In genomic region chr16:85347621-85348020, GRCm38 (mm10) we compare ENCODE assay signal across 19 mouse cellular contexts.
A peak's percentile ranks its signal among the peaks of the same experiment; 100 is the strongest.
DNase-seq lines count a peak whose midpoint lies in the region.
"Had no signal": no experiment of that assay in that cellular context is flagged by ENCODE, and none has a peak within 500 bp of the region (broad histone marks: within the 10 kb centered on the region; RNA-seq: fewer than 3 reads in every experiment).

No protein-coding gene starts in this region.

- peak; percentile 25 to 63 for DNase-seq in frontal cortex, adult 2 months (ENCODE audit: extremely low spot score in 1 of 2, low spot score in 1 of 2)
- no peak for DNase-seq in frontal cortex, postnatal 14 days (ENCODE audit: low spot score in 2 of 2)
- peak; percentile 3 to 10 for DNase-seq in left cerebral cortex, adult 18-20 months (ENCODE audit: low spot score in 2 of 2)
- no peak for DNase-seq in left cerebral cortex, postnatal 4 days
- DNase-seq in right cerebral cortex, postnatal 10 days (ENCODE audit: low spot score in 2 of 2) = peak; percentile 16 to 32
- no peak for DNase-seq in right cerebral cortex, postnatal 14 days
- peak; percentile 77 for DNase-seq in telencephalon, adult 2 months (ENCODE audit: low read depth, low spot score)
- no peak for DNase-seq in Muller cell, postnatal 12 days (ENCODE audit: inconsistent ontology term)
- DNase-seq: adrenal gland, adult 8-10 months; adrenal gland, postnatal 25 days; cerebellum, adult 11 months; cerebellum, adult 2 months; cerebellum, adult 9-11 months; cerebellum, postnatal 25 days; gastrocnemius, postnatal 10 days; gastrocnemius, postnatal 36 days; heart, adult 2 months; heart, postnatal 14 days; heart, postnatal 4 days had no signal

- intact Hi-C loops in left cerebral cortex, postnatal 4 days (cut with DNase I) = no loop called here

Comparison
In these comparisons a context has a peak if more than half of its experiments do, and no peak if none do; other contexts are left out.
1. DNase-seq: peak in frontal cortex, adult 2 months (2 of 2), left cerebral cortex, adult 18-20 months (2 of 2), right cerebral cortex, postnatal 10 days (2 of 2) and telencephalon, adult 2 months (single experiment); none in frontal cortex, postnatal 14 days (0 of 2), left cerebral cortex, postnatal 4 days (single experiment), right cerebral cortex, postnatal 14 days (single experiment) and Muller cell, postnatal 12 days (single experiment).